Mouse (Mus musculus) kidney, postnatal 25 days (tissue): ENCODE data around the gene Snap25.

Experiments
- DNase-seq, 2 experiments: peaks; one replicate each; pipeline ENCODE4 v3.0.0; 2021; ENCODE audit warnings: mixed read lengths in 2 of 2

Snap25 gene

GRCm38 (mm10) chr2:136816717-136817400, 103.6 kb downstream of the Snap25 start:
- no peak for DNase-seq

GRCm38 (mm10) chr2:136823751-136824716, 110.8 kb downstream of the Snap25 start:
- DNase-seq: no peak

GRCm38 (mm10) chr2:136827612-136828011, 114.4 kb downstream of the Snap25 start:
- no peak for DNase-seq
